Mouse (Mus musculus): ENCODE results near the gene Enam. TPM values are rescaled to one million over a fixed set of nuclear protein-coding genes. Genes with fewer than 3 reads are reported as not detected.
"Not testable (repeated sequence)": the region's sequence is repeated elsewhere in the genome, so short reads cannot be mapped to it uniquely, and the experiment has no call there.

The Enam gene
- not detected in 2 replicates for polyA plus RNA-seq (2012; rRNA removed)

GRCm38 (mm10) chr5:88487675-88488074, at the start of gene Enam:
Gene Enam (plus strand): TSS chr5:88487975.
- no peak for DNase-seq (ENCODE audit: low read depth)

GRCm38 (mm10) chr5:88455691-88456090, 32.1 kb upstream of the Enam start, which contains the start of gene Ambn:
Gene Ambn (plus strand): TSS chr5:88455991.
- no peak for DNase-seq (ENCODE audit: low read depth)

GRCm38 (mm10) chr5:88467471-88467870, 20.3 kb upstream of the Enam start:
- no peak for DNase-seq (ENCODE audit: low read depth)

DNA sequence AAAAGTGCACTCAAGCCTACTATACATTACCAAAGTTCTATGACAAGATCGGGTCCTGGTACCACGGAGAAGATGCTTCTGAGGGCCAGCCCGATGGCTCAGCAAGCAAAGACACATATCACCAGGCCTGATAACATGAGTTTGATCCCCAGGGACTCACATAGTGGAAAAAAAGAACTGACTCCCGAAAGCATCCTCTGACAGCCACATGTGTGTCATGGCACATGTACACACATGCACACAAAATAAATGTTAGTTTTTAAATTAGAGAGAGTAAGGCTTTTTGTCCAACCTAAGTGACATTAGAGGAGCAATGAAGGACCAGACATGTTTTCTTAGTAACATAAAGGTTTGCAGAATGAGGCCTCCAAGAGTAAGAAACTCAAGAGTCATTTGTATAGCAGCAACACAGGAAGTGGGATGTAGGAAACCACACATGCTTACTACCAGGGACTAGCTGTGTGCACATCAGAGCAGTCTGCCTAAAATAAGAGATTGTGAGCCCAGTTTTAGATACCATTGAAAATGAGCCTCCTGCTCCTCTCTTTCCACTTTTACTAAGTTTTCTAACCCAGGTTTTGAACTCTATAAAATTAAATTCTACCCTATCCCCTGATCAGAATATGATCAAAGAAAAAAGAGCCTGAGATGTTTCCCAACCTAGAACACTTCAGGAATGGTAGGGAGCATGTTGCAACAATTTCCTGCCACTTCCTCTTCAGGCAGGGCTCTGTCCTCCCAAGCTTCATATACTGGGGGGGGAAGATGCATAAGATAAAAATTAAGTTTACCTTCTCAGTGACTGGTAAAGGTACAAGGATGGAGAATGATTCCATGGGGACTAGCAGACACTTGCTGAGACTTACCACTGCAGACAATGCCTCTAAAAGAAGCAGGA, 18.7 kb upstream of the Enam start:
- DNase-seq (ENCODE audit: low read depth) = no peak

DNA sequence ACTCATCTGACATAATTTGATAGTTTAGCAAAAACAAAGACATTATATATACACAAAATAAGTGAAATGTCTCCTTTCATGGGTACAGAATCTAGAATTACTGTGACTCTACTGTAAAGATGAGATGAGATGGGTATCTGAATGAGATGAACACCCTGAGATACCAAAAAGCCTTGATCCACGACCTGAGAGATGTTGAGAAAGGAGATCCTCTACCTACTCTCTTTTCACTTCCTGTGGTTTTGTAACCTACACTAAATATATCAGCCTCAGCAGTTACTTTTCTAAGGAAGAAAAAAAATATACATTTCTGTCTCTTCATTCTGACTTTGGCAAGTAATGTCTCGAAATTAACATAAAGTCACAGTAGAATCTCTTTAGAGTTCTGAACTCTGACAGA, 1.2 kb downstream of the Enam start:
- no peak for DNase-seq (ENCODE audit: low read depth)

DNA sequence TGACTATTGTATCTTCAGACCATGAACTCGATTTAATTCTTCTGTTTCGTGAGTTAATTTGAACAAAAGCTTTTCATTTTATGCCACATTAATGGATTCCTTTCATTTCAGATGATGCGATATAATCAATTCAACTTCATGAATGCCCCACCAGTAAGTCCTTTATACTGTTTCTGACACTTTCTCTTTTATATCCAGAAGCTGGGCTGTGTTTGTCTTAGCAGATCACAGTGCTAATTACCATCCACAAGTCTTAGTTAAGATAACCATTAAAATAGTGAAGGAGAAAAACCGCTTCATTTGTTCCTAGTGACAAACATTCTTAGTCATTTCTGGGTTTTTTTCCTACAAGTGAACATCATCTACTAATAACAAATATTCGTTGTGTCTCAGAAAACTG, 3.3 kb downstream of the Enam start:
- DNase-seq (ENCODE audit: low read depth) = no peak

DNA sequence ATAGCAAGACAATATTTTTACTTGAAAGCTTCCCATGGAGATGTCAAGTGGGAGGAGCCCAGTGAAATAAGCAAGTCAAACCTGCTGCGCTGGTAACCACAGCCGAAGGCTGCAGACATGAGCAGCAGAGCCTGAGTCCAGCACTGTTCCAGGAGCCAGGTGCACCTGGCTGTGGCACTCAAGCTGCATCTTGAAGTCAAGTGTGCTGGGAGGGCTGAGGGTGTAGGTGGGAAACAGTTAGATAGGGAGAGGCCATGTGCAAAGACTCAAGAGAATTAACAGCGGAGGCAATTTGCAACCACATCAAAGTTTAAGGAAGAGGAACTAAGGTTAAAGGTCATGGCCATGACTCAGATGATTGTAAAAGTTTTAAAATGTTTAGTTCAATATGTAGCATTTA, 12.0 kb downstream of the Enam start:
- peak; percentile 22 for DNase-seq (ENCODE audit: low read depth)

GRCm38 (mm10) chr5:88508555-88508954, 20.8 kb downstream of the Enam start:
- no peak for DNase-seq (ENCODE audit: low read depth)

GRCm38 (mm10) chr5:88508990-88509389, 21.2 kb downstream of the Enam start:
- no peak for DNase-seq (ENCODE audit: low read depth)

- DNase-seq (ENCODE audit: low read depth) = no peak
Measured at GRCm38 (mm10) chr5:88519232-88519631, 31.5 kb downstream of the Enam start.

DNA sequence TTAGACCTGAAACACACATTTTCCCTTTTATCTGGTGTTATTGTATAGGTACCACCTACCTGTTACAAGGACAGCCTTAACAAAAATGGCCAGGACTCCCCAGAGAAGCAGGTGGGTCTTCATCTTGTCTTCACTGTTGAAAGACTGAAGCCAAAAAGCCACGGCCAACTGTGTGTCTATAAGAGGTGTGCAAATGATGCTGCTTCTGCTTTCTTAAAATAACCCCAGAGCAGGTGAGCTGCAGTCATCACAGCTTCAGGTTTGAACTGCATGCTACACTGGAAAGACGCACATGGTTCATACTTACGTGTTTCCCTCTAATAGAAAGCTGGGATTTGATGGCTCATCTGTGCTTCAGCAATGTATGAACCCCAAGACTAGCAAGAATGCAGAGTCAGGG, 39.9 kb downstream of the Enam start, which contains the start of gene Jchain:
TSS of gene Jchain (minus strand) at position 235 of the 400 bp plus-strand sequence.
- DNase-seq (ENCODE audit: low read depth) = no peak

DNA sequence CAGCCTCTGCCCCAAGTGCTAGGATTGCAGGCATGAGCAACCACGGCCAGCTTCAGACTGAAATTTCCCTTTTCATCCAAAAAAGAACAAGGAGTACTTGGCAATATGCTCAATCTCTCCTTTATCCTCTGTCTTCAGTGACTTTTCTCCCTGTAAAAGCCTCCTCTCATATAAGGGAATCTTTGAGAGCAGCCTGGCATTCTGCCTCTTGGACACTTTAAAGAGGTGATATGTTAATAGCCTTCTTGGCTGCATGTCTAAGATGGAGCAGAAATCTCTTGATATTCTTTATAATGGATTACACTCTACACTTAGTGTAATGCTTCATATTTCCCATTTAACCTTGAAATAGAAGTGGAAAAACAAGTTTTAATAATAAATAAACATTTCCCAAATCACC, 43.1 kb downstream of the Enam start:
- no peak for DNase-seq (ENCODE audit: low read depth)

- no peak for DNase-seq (ENCODE audit: low read depth)
Measured at GRCm38 (mm10) chr5:88534697-88535096, 46.9 kb downstream of the Enam start.

- no peak for DNase-seq (ENCODE audit: low read depth)
Measured at GRCm38 (mm10) chr5:88540845-88541244, 53.1 kb downstream of the Enam start.

DNA sequence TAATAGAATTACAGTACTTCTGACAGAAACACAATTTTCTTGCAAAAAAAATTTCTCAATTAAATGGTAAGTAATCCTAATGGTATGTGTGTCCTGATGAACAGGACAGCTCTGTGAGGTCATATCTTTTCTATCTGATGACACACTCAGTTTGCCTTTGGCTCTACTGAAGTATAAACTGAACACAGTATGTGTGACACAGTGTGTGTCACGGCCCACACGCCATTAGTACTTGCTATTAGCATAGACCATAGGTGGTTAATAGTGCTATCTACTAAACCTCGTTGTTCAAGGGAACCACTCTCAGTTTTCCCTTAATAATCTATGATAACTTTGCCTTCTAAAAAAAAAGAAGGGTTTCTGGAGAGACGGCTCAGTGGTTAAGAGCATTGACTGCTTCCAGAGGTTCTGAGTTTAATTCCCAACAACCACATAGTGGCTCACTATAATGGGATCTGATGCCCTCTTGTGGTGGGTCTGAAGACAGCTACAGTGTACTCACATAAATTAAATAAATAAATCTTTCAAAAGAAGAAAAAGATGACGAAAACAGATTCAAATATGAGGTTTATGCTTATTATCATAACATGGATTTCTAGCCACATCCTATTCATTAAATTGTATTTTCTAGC, 55.0 kb downstream of the Enam start:
- no peak for DNase-seq (ENCODE audit: low read depth)

- DNase-seq (ENCODE audit: low read depth) = not testable (repeated sequence)
Measured at GRCm38 (mm10) chr5:88544411-88544810, 56.6 kb downstream of the Enam start.

DNA sequence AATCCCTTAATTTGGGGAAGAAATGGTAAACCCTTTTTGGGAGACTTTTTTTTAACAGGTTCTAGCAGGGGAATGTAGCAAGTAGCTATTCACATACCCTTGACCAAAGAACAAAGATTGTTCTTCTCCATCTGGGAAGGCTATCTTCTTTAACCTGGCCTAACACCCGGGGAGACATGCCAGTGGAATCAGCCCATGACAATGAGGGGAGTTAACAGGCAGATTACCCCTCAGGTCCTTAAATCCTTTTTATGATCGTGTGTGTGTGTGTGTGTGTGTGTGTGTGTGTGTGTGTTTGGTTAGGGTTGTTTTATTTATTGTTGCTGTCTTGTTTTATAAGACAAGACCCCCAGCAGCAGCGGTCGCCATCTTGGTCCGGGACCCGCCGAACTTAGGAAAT, 57.8 kb downstream of the Enam start:
- no peak for DNase-seq (ENCODE audit: low read depth)

GRCm38 (mm10) chr5:88553271-88554085, 65.7 kb downstream of the Enam start:
- no peak for DNase-seq (ENCODE audit: low read depth)

DNA sequence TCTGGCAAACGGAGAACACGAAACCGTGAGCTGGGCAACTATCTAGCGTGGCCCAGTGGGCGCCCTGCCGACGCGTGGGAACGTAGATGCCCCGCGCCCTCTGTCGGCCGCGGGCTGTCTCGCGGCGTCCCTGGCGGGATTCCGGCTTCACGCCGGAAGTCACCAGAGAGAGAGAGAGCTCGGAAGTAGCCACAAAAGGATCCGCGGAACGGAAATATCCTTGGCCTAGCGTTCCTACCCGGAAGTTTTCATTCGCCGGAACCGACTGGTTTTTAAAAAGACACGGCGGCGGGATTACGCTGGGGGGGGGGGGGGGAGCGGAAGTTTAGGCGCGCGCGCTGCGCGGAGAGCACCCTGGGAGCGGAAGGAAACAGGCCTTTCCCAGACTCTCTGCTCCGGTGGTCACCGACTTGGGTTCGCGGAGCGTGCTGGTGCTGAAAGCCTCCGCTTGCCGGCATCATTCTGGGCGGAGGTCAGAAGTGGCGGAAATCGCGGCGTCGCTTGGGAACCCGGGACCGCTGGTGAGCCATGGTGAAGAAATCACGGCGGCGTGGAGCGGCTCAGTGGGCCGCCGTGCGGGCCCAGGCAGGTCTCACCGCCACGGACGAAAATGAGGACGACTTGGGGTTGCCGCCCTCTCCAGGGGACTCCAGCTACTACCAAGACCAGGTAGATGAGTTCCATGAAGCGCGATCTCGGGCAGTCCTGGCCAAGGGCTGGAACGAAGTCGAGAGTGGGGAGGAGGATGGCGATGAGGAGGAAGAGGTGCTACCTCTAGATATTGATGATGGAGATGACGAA, 66.5 kb downstream of the Enam start, which contains the start of gene Utp3:
TSS of gene Utp3 (plus strand) at position 377 of the 801 bp plus-strand sequence.
- peak; percentile 87 for DNase-seq (ENCODE audit: low read depth)
